Mouse (Mus musculus) left cerebral cortex, adult 18-20 months (tissue): ENCODE results near the gene Fchsd2. TPM values are rescaled to one million over a fixed set of nuclear protein-coding genes. Genes with fewer than 3 reads are reported as not detected.
A peak's percentile ranks its signal among the peaks of the same experiment; 100 is the strongest.

Experiments used
- DNase-seq, 2 experiments: peaks; one replicate each; pipeline ENCODE4 v3.0.0; 2021 to 2022; ENCODE audit warnings: low spot score in 2 of 2, mixed read lengths in 1 of 2
- total RNA-seq, 2 experiments: library from RNA; stranded (reverse); gene quantifications; 2 replicates each; pipeline ENCODE4 v1.2.3; 2021

Gene Fchsd2
- total RNA-seq, 2 experiments from 2014 or later = 38.2 to 40.2 TPM

DNA sequence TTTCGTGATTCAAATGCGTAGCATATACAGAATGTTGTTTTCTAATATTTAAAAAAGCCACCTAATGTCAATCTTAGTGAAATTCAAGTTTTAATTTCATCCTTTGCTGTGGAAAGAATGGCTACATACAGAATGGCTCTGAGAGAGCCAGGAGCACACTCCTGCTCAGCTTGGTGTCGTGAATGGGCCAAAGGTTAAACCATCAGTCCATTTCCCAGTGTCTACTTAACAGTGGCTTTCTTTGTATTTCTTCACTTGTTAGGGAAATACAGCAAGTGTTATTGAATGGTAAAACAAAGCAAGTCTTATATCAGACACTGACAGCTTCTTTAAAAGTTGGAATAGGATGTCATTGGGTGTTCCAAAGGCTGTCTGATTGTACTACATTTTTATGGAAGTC lies 80.7 kb downstream of the Fchsd2 start:
- no peak for DNase-seq

DNA sequence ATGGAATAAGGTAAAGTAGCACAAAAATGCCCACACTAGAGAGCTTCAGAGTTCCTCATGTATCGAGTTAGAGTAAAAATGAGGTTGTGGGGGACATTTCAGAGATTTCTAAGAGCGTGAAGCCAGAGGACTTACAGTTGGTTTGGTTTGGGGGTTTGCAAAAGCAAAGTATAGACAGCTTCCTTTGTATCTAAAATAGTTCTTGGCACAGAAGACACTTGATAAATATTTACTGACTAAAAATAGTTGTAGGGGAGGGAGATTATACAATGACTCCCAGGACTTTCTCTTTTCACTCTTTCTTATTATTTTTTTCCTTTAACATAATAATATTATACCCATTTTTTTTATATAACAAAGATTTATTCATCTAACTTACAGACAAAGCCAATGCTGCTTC lies 86.1 kb downstream of the Fchsd2 start:
- DNase-seq = no peak

DNA sequence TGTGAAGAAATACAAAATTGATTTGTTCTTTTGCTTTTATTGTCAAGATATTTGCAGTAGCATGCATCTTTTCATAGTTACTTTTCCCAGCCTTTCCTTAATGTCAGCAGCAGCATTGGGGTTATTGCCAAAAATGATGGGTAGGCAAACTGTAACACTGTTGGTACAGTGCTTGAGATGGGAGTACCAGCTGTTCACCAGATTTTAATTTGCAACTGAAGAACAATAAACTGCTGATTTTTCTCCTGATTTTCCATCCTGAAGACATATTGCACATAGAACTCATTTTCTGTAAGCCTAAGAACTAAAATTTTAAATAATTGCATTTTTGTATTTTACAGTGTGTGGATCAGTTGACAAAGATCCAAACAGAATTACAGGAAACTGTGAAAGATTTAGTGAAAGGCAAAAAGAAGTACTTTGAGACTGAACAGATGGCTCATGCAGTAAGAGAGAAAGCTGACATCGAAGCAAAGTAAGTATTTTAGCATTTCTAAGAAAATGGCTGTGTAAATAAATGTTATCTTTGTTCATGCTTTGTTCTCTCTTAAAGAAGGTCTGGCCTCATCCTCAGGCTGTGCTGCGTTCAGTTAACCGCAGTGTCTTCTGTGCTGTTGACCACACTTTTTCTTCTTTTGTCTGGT lies 98.8 kb downstream of the Fchsd2 start:
- no peak for DNase-seq

DNA sequence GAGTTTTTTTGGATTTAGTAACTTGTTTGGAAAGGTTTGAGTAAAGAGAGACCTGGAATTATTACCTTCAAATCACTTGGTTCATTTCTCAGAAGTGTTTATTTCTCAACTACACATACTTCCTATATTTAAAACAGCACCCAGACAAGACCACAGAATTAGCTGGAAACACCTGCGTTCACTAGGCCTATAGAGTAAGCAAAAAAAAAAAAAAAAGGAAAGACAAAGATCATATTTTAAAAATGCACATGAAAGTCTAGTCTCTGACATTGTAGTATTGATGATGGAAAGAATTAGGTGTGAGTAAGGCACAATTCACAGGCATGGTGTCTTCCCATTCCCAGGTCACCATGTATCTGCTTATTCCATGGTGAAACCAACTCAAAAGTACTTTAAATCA lies 118.2 kb downstream of the Fchsd2 start:
- no peak for DNase-seq

DNA sequence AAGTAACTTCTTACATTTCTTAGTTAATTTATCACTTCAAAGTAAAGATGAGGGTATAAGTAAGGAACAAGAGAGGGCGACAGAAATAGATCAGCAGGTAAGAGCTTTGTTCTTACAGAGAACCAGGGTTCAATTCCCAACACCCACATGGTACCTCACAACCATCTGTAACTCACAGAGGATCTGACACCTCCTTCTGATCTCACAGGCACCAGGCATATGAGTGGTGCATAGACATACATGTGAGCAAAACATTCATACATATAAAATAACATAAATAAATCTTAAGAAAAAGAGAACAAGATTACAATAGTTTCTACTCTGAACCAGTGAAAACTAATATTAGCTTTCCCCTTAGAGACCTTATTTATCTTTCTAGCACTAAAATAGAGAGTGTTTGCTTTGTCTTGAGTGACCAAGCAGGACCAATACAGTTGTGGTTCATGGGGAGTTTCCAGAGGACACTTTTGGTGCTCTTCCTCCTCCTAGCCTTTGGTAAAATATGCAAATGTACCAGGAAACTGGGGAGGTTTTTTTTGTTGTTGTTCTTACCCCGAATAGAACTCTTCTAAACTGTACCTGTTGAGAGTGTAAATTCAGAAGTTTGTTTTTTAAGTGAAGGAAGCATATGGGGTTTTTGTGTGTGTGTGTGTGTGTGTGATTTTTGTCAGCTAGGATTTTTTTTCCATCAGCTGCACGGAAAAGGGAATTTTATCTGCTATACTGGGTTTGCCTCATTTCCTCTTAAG lies 121.0 kb downstream of the Fchsd2 start:
- DNase-seq = no peak

DNA sequence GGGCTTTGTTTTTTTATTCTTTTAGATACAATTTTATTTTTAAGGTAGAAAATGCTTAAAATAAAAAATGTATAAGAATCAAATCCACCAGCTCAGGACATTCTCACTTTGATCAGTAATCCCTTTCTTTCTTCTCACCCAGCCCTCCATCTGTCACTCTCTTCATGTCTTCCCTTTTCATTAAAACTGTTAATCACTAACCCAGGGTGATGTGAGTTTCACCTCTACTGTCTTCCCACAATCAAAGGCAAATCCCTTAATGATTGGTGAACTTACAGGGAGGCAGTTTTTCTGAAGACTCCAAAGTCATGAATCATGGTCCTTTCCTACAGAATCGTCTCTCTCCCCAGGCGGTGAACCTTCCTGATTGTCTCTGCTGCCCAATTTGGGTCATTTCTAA lies 124.1 kb downstream of the Fchsd2 start:
- DNase-seq = no peak

DNA sequence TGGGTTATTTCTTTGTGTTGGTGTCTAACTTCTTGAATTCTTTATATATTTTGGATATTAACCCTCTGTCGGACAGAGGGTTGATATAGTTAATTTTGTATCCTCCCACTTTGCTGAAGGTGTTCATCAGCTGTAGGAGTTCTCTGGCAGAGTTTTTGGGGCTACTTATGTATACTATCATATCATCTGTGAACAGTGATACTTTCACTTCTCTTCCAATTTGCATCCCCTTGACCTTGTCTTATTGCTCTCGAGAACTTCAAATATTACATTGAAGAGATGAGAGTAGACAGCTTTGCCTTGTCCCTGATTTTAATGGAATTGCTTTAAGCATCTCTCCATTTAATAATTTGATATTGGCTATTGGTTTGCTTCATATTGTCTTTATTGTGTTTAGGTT lies 130.8 kb downstream of the Fchsd2 start:
- no peak for DNase-seq

DNA sequence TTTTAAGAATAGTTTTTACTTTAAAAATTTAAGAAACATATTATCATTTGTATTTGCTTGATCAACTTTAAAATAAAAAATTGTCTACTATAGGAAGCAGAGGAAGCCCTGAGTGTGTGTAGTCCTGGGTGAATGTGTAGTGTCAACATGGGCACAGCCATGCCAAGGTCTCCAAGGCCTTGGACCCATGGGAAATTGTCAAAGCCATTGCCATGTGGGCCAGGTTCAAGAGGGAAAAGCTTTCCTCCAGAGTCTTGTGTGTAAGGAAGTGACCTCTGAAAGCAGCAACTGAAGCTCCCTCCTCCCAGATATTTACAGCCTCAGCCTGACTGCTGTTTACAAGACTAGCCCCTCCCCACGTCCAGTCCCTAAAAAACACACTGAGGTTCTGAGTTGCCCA lies 136.7 kb downstream of the Fchsd2 start:
- DNase-seq = no peak

DNA sequence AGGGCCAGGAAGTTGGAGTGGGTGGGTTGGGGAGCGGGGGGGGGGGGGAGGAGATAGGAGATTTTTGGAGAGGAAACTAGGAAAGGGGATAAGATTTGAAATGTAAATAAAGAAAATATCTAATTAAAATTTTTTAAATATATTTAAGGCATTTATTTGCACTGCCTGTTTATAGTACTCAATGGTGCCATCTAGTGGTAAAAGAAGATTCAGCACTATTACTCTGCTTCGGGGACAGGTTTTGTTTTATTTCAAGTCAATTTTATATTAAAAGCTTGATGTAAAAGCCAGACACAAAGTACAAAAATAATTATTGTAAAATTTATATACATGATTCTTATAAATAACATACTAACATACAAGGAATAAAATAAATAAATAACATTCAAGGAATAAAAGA lies 138.8 kb downstream of the Fchsd2 start:
- DNase-seq = no peak

DNA sequence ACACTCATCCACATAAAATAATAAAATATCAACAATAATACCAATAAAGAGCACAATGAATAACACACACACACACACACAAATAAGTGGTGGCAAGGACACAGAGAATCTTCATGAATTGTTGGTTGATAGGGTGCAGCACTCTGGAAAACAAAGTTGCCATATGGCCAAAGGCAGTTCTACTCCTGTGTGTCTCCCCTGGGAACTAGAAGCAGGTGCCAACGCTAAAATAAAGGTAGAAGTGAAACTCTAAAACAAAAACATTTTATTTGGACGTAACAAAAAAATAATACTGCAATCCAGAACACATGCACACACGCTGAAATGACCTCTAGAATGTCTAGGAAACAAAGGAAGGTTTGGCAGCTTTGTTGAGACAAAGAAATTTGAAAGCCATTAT lies 140.1 kb downstream of the Fchsd2 start:
- no peak for DNase-seq

DNA sequence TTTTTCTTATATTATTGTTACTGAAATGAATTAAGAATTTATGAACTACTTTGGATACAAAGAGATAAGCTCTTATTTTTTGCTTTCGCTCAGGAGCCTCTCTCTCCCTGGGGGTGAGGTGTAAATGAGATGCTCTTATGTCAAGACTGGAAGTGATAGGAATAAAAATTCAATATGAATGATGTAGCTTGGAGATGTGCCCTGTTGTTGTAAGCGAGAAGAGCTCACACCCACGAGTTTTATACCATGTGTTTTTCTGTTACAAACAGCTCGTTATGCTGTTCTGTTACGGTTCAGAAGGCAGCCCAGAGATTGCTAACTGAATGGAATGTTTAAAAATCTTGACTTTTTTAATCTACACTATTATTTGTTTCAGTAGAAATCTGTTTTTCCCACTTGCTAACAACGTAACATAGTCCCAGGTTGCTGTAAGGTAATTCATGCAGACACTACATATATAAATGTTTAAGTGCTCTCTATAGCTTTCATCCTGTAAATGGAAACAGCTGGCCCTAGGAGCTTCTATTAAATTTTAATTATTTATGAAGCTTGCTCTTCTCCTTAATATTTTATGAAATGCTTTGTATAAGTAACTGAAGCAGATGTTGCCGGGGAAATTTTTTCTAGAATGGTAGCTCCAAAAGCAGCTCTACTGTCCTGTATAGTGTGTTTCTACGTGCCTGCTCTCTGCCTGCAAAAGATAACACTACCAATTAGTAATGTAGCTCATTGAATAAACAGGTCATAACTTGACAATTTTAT lies 144.2 kb downstream of the Fchsd2 start:
- peak in 1 of 2 experiments; percentile 3 for DNase-seq

DNA sequence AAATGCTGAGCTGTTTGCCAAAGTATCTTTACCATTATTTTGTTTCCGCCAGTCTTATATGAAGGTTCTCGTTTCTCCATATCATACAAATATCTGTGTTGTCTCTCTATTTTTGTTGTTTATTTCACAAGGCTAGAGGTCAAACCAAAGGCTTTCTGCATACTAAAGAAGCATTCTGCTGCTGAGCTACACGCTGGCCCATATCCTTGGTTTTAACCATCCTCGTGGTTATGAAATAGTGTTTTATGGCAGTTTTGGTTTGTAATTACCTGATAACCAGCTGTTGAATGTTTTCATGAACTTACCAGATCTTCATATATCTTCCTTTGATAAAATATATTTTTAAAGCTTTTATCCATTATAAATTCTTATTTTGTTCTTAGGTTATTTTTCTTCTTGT lies 156.1 kb downstream of the Fchsd2 start:
- DNase-seq = no peak

DNA sequence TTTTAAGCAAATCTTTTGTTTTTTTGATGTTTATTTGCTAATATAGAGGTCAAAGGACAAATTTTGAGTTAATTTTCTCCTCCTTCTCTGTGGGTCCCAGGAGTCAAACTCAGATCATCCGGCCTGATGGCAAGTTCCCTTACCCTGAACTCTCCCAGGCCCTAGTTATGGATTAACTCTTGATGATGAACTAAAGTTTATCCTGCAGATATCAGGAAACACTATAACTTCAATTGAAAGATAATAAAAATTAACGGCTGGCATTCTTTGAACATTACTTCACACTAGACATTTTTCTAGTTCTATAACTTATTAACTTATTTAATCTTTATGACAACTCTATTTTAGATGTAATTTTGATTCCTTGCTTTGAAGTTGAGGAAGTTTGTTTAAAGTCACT lies 156.5 kb downstream of the Fchsd2 start:
- DNase-seq = no peak

DNA sequence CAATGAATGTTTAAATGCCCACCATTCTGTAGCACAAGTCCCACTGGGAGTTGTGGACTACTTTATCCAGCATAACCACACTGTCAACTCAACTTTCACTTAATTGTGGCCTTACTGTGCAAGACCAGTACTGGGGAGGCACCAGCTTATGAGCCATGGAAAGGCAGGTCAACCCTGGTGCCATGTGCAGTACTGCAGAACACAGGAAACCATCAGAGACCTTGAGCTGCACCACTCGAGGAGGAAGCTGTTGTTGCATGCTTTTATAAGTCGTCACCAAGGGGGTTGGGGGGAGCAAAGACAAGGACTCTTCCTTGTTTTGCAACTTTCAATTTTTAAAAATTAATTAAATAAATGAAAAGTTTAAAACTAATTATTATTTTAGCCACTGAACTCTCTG lies 160.4 kb downstream of the Fchsd2 start:
- no peak for DNase-seq

DNA sequence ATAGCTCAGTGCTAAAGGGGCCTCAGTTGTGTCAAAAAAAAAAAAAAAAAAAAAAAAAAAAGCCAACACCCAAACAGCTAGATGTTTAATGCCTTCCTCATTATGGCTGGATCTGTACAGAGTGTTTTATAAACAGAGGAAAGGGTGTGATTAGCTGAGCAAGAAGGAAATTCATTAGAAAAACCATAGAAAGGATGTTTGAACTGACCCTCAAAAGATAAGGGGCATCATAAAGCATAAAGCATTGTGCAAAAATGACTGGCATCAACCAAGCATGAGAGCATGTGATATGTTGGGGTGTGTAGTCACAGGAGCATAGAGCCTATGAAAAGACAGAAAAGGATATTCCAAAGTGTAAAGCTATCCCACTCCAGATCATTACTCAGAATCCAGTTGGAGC lies 165.8 kb downstream of the Fchsd2 start:
- DNase-seq = no peak

DNA sequence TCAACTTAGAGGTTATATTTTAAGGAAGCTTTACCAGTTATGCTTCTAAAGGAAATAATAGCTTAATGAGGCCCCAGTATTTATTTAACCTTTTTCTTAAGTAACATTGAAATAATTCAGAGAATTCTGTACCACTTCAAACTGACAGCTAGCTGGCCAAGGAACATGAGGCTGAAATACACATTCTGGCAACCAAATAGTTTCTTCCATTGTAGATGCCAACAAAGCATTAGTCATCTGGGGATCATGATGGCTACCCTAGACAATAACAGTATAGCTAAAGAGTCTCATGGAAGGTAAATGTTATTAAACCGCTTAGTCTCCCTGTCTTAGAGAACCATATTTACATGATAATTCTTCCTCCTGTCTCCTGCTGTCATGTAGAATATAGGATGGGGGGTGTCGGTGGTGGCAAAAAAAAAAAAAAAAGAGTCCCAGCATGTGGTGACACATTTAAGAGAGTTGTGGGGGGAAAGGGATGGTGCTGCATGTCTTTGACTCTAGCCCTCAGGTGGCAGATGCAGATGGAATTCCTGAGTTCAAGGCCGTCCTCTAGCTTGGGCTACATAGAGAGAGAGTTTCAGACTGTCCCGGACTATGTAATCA lies 169.4 kb downstream of the Fchsd2 start:
- no peak for DNase-seq

DNA sequence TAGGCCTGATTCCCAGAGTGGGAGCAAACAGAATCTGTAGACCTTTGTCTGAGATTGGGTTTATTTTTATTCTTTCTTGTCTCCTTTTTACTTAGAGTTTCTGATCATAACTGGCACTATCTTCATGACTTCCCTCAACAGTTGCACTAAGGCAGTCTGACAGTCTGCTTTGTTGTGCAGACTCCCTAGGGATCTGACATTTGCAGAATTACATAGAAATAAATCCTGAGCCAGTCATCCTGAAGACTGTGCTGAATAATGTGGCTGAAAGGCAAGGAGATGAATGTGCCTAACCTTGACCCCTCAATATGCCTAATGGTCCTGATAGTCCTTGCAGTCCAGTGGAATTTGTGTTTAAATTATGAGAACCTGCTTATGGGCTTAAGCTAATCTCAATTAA lies 170.8 kb downstream of the Fchsd2 start:
- DNase-seq = no peak

DNA sequence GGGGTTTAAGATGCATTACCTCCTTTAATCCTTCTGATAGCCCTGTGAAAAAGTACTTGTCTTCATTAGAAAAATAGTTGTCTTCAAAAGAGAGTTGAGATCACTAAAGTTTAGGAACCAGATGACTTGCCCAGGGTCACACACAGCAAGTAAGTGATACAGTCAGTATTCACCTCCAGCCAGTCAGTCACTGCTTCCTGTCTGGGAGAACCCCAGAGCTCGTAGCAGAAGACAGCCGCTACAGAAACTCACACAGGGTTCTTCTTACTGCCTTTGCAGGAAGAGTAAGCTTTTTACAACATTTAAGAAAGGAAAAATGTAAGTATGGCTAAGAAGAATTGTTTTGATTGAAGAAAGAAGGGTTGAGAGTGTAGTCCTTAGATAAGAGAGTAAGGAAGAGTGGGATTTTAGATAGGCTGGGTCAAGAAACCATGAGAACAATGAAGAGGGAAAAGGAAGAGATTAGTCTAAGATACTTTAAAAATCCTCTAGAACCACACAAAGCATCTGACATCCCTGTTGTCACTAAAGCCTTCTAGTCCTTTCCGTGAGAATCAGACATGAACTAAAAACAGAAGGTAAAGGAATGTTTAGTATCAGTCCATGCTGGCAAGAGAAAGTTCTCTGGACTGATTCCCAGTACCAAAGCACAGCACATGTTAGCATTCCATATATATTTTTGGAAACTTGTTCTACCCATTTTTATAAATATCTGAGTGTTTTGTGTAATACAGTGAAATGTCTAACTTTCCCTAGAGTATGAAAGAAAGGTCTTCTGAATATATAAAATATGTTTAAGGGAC lies 175.0 kb downstream of the Fchsd2 start:
- peak in 1 of 2 experiments; percentile 19 for DNase-seq

DNA sequence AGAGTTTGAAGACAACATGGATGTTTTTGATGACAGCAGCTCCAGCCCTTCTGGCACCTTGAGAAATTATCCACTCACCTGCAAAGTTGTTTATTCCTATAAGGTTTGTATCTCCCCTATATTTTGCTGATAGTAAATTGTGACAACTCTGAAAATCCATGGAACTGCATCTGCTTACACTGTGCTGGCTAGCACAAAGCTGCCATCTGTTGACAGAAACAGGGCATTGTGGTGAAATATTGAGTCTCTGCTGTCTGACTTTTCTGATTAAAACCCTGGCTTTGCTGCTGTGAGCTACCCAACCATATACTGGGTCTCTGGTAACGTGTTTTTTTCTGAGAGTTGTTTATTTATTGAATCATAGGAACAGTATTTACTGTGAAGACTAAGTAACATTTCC lies 178.9 kb downstream of the Fchsd2 start:
- no peak for DNase-seq

DNA sequence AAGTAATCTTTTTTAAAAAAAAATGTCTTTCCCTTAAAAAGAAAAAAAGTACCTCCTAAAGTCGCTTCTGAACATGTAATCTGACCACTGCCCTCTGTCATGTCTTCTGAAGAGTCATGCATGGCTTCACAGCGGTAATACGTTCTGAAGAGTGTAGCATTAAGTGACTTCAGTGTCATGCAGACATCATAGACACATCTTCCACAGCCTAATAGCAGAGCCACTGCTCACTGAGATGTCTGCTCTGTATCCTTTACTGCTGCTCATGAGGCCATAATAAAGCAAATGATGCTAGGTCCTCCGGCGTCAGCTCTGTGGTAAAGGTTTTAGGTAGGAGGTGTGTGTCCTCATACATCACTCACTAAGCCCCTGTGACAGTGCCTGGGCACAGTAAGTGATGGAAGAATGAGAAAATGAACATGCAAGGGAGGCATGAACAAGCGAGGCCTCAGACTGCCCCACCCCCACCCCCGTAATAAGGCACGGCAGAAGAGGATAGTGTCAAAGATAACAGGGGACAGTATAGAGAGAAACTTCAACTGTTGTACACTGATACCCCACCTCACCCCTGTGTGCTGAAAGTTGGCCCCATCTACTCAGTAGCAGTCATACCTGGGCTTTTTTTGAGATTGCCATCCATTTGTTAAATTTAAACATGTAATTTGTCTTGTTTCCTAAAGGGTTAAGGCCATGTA lies 179.9 kb downstream of the Fchsd2 start:
- DNase-seq = no peak
